Mouse (Mus musculus) brown adipose tissue, adult 24 weeks (tissue): ENCODE results near the gene Shc3. TPM values are rescaled to one million over a fixed set of nuclear protein-coding genes. Genes with fewer than 3 reads are reported as not detected.

Experiments used
- H3K27ac ChIP-seq: fragments of 200-500 bp; replicated peaks from 2 replicates; pipeline ENCODE4 v1.5.1; 2012; ENCODE audit warnings: low read depth, mild to moderate bottlenecking, low read length
- H3K4me1 ChIP-seq: fragments of 200-500 bp; 2 replicates; pipeline ENCODE4 v1.6.1; 2012; ENCODE audit warnings: low read length, mixed read lengths; ENCODE audit not compliant: control insufficient read depth, insufficient read depth, insufficient read length
- H3K4me3 ChIP-seq: fragments of 200-500 bp; 2 replicates; pipeline ENCODE4 v1.5.1; 2012; ENCODE audit warnings: low read depth, mild to moderate bottlenecking, low read length, moderate library complexity; ENCODE audit not compliant: insufficient read depth
- polyA plus RNA-seq: library from polyadenylated mRNA; stranded (reverse); fragments of >200 nt; gene quantifications from 2 replicates; pipeline ENCODE4 v1.2.4, GENCODE M21; 2012; ENCODE audit not compliant: missing spikeins, insufficient read depth, insufficient read length

Gene Shc3
- polyA plus RNA-seq, 1 experiment, result not detected

DNA sequence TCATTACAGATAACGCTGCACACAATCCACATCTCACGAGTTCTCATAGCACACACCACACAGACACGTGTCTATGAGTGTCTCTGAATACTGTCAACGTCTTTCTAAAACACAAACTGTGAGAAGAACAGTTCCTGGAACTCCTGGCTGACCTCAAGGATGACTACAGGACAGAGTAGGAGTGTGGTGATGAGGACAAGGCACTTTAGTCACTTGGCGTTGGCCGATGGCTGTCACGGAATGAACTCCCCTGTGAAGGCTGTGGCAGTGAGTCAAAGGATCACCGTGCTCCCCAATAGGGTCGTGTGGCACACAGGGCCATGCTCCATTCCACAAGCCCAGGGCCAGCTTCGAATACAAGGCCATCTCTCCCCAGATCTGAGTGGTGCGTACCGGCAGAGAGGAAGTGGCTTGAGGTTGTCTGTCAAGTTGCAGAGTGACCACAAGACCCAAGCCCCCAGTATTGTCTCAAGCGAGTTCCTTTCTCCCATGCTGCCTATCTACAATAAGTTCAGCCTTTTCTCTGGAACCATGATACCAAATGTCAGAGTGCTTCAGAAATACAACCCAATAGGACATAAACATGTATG, 163.4 kb downstream of the Shc3 start:
- Histone ChIP-seq H3K27ac (no peak overlapping the region), H3K4me3 (no peak overlapping the region), H3K4me1 (no peaks in the 10 kb centered on the region)

DNA sequence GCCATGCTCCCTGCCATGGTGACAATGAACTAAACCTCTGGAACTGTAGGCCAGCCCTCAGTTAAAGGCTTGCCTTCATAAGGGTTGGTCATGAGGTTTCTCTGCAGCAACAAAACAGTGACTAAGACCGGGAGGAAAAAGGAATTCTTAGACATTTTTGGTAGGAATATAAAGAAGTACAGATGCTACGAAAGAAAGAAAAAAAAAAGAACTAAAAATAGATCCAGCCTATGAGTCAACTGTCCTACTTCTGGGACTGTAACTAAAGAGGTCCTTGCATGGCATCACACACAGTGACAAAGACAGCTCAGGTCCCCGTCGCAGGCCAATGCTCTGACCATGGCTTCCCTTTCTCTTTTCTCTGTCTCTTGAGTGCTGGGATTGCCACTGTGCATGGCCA, 164.7 kb downstream of the Shc3 start:
- H3K4me1 ChIP-seq, result no peaks in the 10 kb centered on the region
- H3K4me3 ChIP-seq, result no peak overlapping the region
- no peak overlapping the region for H3K27ac ChIP-seq

GRCm38 (mm10) chr13:51400736-51401501, 168.3 kb downstream of the Shc3 start:
- Histone ChIP-seq H3K4me3 (no peak overlapping the region), H3K4me1 (no peaks in the 10 kb centered on the region), H3K27ac (no peak overlapping the region)

DNA sequence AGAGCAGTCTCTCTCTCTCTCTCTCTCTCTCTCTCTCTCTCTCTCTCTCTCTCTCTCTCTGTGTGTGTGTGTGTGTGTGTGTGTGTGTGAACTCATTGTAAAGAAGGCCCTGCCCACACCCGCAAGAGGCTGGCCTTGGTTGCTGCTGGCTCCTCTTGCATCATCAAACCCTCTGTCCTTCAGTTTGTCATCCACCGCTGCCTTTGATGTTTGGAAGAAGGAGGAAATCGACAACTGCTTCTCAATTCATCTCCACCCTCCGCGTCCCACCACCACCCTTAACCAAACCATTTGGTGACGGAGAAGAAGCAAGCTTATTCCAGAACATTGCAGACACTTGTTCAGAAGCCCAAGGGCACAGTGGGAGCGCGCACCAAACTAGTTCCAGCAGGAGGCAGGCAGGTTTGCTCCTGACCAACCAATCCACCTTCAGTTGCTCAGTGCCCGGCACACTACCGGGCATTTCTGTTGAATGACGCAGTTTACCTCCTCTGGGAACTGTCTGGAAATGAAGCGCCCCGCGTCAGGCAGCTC, 169.0 kb downstream of the Shc3 start:
- Histone ChIP-seq H3K4me1 (no peaks in the 10 kb centered on the region), H3K27ac (no peak overlapping the region), H3K4me3 (no peak overlapping the region)

DNA sequence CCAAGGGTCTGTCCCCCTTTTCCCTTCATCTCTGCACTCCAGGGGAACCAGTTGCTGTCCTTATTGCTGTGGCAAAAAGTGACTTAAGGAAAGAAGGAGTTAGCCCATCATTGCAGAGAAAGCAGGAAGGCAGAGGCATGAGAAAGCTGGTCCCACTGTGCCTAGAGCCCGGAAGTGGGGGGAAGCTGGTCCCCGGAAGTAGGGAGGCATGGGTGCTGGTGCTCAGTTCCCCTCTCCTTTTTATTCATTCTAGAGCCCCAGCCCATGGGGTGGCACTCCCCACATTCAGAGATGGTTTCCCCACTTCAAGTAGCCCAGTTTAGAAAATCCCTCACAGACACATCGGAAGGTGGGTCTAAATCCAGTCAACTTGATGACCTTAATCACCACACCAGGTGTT, 169.7 kb downstream of the Shc3 start:
- no peaks in the 10 kb centered on the region for H3K4me1 ChIP-seq
- H3K4me3 ChIP-seq, result no peak overlapping the region
- no peak overlapping the region for H3K27ac ChIP-seq

DNA sequence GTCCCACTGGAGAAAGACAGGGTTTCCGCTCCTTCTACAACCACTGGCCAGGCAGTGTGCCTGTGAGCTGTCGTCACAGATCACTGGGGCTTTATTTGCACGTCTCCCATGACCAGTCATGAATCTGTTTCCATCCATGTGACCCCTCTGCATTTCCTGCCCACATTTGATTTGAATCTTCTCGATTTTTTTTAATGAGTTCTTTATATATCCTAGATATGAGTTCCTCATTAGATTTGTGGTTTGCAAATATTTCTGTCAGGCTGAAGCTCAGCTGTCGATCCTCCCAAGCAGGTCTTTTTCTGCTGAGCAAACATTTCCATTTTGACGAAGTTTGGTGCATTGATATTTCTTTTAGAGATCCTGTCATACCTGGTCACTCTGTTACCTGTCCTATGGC, 171.4 kb downstream of the Shc3 start:
- H3K4me1 ChIP-seq, result no peaks in the 10 kb centered on the region
- no peak overlapping the region for H3K4me3 ChIP-seq
- H3K27ac ChIP-seq, result peak overlapping the region; percentile 37; the same call in 1 of the 2 replicates

GRCm38 (mm10) chr13:51392256-51392655, 177.0 kb downstream of the Shc3 start:
- H3K27ac ChIP-seq, result no peak overlapping the region
- H3K4me3 ChIP-seq, result no peak overlapping the region
- H3K4me1 ChIP-seq, result no peaks in the 10 kb centered on the region

DNA sequence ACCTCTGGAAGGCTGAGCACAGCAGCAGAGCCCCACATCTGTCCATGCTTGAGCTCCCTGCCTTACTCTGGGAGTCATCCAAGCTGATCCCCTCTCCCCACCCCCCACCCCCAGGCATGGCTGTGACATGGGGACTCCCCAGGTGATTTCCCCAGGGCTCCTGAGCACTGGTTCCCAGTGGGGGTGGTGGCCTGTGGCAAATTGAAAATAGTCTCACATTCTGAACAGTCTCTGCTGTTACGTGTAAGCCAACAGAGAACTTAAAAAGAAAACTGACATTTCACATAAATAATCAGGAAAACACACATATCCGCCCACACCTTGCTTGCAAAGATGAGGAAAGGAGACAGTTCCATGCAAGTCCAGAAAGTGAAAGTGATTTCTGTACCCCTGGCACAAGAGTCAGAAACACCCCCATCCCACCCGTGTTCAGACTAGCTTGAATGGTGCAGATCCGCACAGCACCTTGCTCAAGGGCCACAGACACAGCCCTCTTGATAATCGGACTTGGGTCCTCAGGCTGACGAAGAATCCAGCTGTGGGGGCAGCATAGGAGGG, 177.8 kb downstream of the Shc3 start:
- H3K4me1 ChIP-seq, result no peaks in the 10 kb centered on the region
- no peak overlapping the region for H3K4me3 ChIP-seq
- no peak overlapping the region for H3K27ac ChIP-seq

DNA sequence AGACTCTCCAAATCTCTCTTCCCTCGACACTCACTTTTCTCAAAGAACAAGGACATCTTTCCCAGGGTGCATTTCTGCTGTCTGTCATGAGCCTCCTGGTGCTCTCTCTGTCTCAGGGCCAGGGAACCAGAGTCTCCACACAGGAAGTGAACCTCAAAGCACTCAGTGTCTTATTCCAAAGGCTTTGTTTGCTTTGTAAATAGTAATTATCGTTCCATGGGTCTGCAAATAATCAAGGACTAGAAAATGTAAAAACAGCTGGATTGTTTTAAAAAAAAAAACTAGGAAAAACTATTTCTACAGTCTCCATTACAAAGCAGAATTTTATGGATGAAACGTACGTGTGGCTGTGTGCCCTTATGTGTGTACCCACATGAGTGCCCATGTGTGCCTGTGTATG, 178.8 kb downstream of the Shc3 start:
- no peaks in the 10 kb centered on the region for H3K4me1 ChIP-seq
- H3K4me3 ChIP-seq, result no peak overlapping the region
- H3K27ac ChIP-seq, result no peak overlapping the region

GRCm38 (mm10) chr13:51387908-51388307, 181.3 kb downstream of the Shc3 start:
- Histone ChIP-seq H3K27ac (no peak overlapping the region), H3K4me3 (no peak overlapping the region), H3K4me1 (no peaks in the 10 kb centered on the region)

- no peak overlapping the region for H3K4me3 ChIP-seq
- no peak overlapping the region for H3K27ac ChIP-seq
- no peaks in the 10 kb centered on the region for H3K4me1 ChIP-seq
Observed at GRCm38 (mm10) chr13:51384899-51385298, 184.3 kb downstream of the Shc3 start.

GRCm38 (mm10) chr13:51381498-51381897, 187.7 kb downstream of the Shc3 start:
- no peak overlapping the region for H3K27ac ChIP-seq
- no peak overlapping the region for H3K4me3 ChIP-seq
- H3K4me1 ChIP-seq, result no peaks in the 10 kb centered on the region

Other genes with a start within 250 kb of the Shc3 start
- gene S1pr3, start 160.8 kb downstream of the Shc3 start, polyA plus RNA-seq, result 2.8 and 3.5 TPM in 2 replicates
- gene Cks2, start 75.8 kb upstream of the Shc3 start, polyA plus RNA-seq, result 4.1 and 5.5 TPM in 2 replicates
- gene Secisbp2, start 82.3 kb upstream of the Shc3 start, polyA plus RNA-seq, result 8.0 and 8.2 TPM in 2 replicates
- gene Sema4d, start 224.3 kb upstream of the Shc3 start, polyA plus RNA-seq, result 1.0 and 1.3 TPM in 2 replicates